Mouse (Mus musculus): ENCODE results near the gene Fam205c. TPM values are rescaled to one million over a fixed set of nuclear protein-coding genes. Genes with fewer than 3 reads are reported as not detected.
A peak's percentile ranks its signal among the peaks of the same experiment; 100 is the strongest.

Fam205c gene
- total RNA-seq (2014; rRNA removed) (not detected in 2 replicates), polyA plus RNA-seq (2015; fragmentation: Nextera tagmentation; extraction: Ambion mirVana) (4.7 TPM in 2 replicates)

DNA sequence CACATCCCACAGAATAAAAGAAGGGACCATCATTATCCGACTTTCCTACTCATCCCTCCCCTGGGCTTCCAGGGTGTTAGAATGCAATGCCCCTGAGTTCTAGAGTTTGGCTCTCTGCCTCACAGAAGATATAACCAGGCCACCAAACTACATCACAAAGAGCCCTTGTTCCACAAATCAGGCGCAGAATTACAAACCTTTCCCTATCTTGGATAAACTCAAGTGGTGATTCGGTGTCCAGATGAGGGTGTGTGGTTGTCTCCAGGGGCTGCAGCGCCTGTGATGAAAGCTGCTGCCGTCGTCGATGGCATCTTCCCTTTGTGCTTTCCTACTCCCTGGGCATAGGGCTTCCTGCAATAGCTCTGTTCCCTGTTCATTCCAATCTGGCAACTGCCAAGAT lies at the start of gene Fam205c:
Fam205c (minus strand) TSS at position 101 of the 400 bp plus-strand sequence.
- no peak for TF ChIP-seq CTCF (IDR thresholded peaks at IDR 0.05; ENCODE audit: low read depth)
- 79% methylated on average over 7 of the region's 7 CpGs for whole genome bisulfite sequencing
- H3K27ac ChIP-seq, result no peak within 1 kb of the TSS
- ATAC-seq, result no peak
- no peak within 1 kb of the TSS for H3K4me2 ChIP-seq (ENCODE audit: low read depth, low read length)
- no peak within 1 kb of the TSS for H3K4me3 ChIP-seq (ENCODE audit: low read length)
- no peak within 1 kb of the TSS for H3K9ac ChIP-seq (replicated peaks; ENCODE audit: low read length)
- H3K36me3 ChIP-seq (ENCODE audit: insufficient read depth, low read length), result no peaks in the 10 kb centered on the region
- no peaks in the 10 kb centered on the region for H3K4me1 ChIP-seq (ENCODE audit: insufficient read depth, low read length)
- no peaks in the 10 kb centered on the region for H3K9me3 ChIP-seq (ENCODE audit: low read length)
- no peaks in the 10 kb centered on the region for H3K27me3 ChIP-seq (ENCODE audit: insufficient read depth, low read length)
- DNase-seq (ENCODE audit: low spot score), result no peak

DNA sequence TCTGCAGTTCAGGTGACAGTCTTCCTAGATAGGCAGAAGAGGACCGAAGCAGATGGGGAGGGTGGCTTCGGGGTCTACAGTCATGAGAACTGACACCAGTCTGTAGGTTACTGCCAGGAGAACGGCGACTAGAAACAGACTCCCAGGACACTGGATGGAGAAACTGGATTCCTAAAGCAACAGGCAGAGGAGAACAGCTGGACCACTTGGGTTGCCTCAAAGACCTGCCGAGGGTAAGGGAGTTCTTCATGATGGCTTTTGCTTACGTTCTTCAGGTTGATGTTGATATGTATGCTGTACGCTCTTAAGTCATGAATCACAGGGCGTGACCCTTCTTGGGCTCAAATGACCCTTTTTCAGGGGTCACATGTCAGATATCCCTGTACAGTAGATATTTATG lies 48.4 kb upstream of the Fam205c start:
- Histone ChIP-seq H3K4me2 (ENCODE audit: low read depth, low read length) (no peak overlapping the region), H3K9me3 (ENCODE audit: low read length) (no peaks in the 10 kb centered on the region), H3K36me3 (ENCODE audit: insufficient read depth, low read length) (no peaks in the 10 kb centered on the region), H3K9ac (replicated peaks; ENCODE audit: low read length) (no peak overlapping the region), H3K4me1 (ENCODE audit: insufficient read depth, low read length) (no peaks in the 10 kb centered on the region), H3K27me3 (ENCODE audit: insufficient read depth, low read length) (no peaks in the 10 kb centered on the region), H3K27ac (no peak overlapping the region), H3K4me3 (ENCODE audit: low read length) (no peak overlapping the region)
- no peak for TF ChIP-seq CTCF (IDR thresholded peaks at IDR 0.05; ENCODE audit: low read depth)
- DNase-seq (ENCODE audit: low spot score) (no peak), ATAC-seq (no peak)
- WGBS, result 87% methylated on average over 8 of the region's 8 CpGs

DNA sequence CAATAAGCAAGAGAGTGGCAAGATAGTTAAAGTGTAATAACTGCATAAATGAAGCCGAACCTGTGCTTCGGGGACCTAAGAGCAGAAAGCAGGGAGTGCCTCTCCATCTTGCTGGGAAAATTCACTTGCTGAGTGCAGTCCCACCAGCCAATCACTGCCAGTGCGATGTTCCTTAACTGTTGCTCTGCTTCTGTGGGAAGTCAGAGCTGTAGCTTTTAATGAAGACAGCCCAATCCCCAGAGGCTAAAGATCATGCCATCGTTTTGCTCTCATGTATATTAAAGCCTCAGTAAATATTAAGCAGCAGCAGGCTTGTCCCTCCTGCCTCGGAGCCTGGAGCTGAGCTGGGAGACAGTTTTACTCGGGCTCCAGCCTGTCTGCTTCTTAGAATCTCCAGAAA lies 48.0 kb upstream of the Fam205c start:
- no peak for TF ChIP-seq CTCF (IDR thresholded peaks at IDR 0.05; ENCODE audit: low read depth)
- Histone ChIP-seq H3K4me2 (ENCODE audit: low read depth, low read length) (no peak overlapping the region), H3K27ac (no peak overlapping the region)

DNA sequence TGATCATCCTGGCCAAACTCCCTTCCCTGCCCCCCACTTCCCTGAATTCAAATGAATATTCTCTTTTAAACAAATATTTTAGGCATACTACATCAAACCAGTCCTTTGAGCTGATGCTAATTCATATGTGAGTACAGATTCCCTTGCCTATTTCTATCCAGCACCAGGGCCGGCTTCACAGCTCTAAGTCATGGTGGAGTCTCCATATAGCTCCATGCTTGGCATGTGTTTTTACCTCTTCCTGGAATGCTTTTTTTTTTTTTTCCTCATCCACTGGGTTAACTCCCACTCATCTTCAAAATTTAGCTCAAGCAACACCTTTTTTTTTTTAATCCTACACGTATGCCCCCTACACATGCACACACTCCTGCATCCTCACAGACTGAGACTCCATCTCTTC lies 47.5 kb upstream of the Fam205c start:
- no peak for ATAC-seq
- no peak overlapping the region for H3K4me2 ChIP-seq (ENCODE audit: low read depth, low read length)

More for the DNA sequence above, 48.0 kb upstream of the Fam205c start:
- no peaks in the 10 kb centered on the region for H3K9me3 ChIP-seq (ENCODE audit: low read length)
- no peak overlapping the region for H3K4me3 ChIP-seq (ENCODE audit: low read length)
- H3K9ac ChIP-seq (replicated peaks; ENCODE audit: low read length), result no peak overlapping the region
- 62% methylated on average over 6 of the region's 6 CpGs for WGBS
- H3K27me3 ChIP-seq (ENCODE audit: insufficient read depth, low read length), result no peaks in the 10 kb centered on the region
- no peaks in the 10 kb centered on the region for H3K36me3 ChIP-seq (ENCODE audit: insufficient read depth, low read length)
- ATAC-seq (0 out of 2 replicates have a peak, but pooled peaks have one; percentile 13), DNase-seq (ENCODE audit: low spot score) (peak; percentile 42)
- H3K4me1 ChIP-seq (ENCODE audit: insufficient read depth, low read length), result no peaks in the 10 kb centered on the region

DNA sequence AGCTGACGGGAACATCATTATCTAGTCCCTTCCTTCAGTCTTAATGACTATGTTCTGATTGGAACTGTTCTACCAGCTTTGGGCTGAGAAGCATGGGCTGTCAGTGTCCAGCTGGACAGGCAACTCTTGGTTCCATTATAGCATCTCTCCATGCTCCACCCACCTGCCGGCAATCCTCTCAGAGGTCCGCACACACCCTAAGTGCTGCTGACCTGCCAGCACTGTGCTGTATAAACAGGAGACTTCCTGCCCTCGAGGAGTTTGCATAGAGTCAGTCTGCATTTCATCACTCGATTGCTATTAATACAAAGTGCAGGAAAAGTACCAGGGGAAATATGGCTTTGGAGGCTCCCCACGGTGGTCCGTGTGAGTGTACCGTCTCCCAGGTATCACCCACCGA lies 46.7 kb upstream of the Fam205c start:
- ATAC-seq (no peak), DNase-seq (ENCODE audit: low spot score) (no peak)
- Histone ChIP-seq H3K9me3 (ENCODE audit: low read length) (no peaks in the 10 kb centered on the region), H3K27me3 (ENCODE audit: insufficient read depth, low read length) (no peaks in the 10 kb centered on the region), H3K27ac (no peak overlapping the region), H3K36me3 (ENCODE audit: insufficient read depth, low read length) (no peaks in the 10 kb centered on the region), H3K4me2 (ENCODE audit: low read depth, low read length) (no peak overlapping the region), H3K4me3 (ENCODE audit: low read length) (no peak overlapping the region), H3K4me1 (ENCODE audit: insufficient read depth, low read length) (no peaks in the 10 kb centered on the region), H3K9ac (replicated peaks; ENCODE audit: low read length) (no peak overlapping the region)
- 77% methylated on average over 9 of the region's 9 CpGs for WGBS
- TF ChIP-seq CTCF (IDR thresholded peaks at IDR 0.05; ENCODE audit: low read depth), result no peak

More for the DNA sequence above, 47.5 kb upstream of the Fam205c start:
- Histone ChIP-seq H3K27ac (no peak overlapping the region), H3K9me3 (ENCODE audit: low read length) (no peaks in the 10 kb centered on the region), H3K4me1 (ENCODE audit: insufficient read depth, low read length) (no peaks in the 10 kb centered on the region), H3K9ac (replicated peaks; ENCODE audit: low read length) (no peak overlapping the region), H3K36me3 (ENCODE audit: insufficient read depth, low read length) (no peaks in the 10 kb centered on the region), H3K27me3 (ENCODE audit: insufficient read depth, low read length) (no peaks in the 10 kb centered on the region), H3K4me3 (ENCODE audit: low read length) (no peak overlapping the region)
- TF ChIP-seq CTCF (IDR thresholded peaks at IDR 0.05; ENCODE audit: low read depth), result no peak
- no peak for DNase-seq (ENCODE audit: low spot score)
- WGBS, result 67% methylated on average over 2 of the region's 2 CpGs

DNA sequence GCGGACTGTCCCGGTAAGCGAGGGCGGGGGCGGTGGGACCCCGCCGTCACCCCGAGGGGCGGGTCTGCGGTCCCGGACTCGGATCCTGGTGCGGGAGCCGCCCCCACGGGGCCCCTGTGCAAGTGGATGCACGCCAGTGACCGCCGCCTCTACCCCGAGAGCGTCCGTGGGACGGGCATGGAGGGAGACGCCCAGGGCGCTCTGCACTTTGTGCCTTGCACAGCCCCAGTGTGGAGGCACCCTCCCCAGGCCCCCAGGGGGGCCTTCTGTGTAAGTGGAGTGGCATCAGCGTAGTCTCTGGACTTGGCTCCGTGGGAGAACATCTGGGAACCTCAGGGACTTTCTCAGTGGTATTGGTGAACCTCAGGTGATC lies 43.4 kb upstream of the Fam205c start:
- no peaks in the 10 kb centered on the region for H3K36me3 ChIP-seq (ENCODE audit: insufficient read depth, low read length)
- H3K27me3 ChIP-seq (ENCODE audit: insufficient read depth, low read length), result no peaks in the 10 kb centered on the region
- peak overlapping the region; percentile 80 for H3K9ac ChIP-seq (replicated peaks; ENCODE audit: low read length)
- peak overlapping the region; percentile 79 for H3K27ac ChIP-seq
- peak overlapping the region; percentile 84 for H3K4me2 ChIP-seq (ENCODE audit: low read depth, low read length)
- no peak for TF ChIP-seq CTCF (IDR thresholded peaks at IDR 0.05; ENCODE audit: low read depth)
- ATAC-seq (peak; percentile 62), DNase-seq (ENCODE audit: low spot score) (peak; percentile 10)
- peak overlapping the region; percentile 66 for H3K4me3 ChIP-seq (ENCODE audit: low read length)
- no peaks in the 10 kb centered on the region for H3K4me1 ChIP-seq (ENCODE audit: insufficient read depth, low read length)
- 3% methylated on average over 20 of the region's 26 CpGs for WGBS
- H3K9me3 ChIP-seq (ENCODE audit: low read length), result no peaks in the 10 kb centered on the region

DNA sequence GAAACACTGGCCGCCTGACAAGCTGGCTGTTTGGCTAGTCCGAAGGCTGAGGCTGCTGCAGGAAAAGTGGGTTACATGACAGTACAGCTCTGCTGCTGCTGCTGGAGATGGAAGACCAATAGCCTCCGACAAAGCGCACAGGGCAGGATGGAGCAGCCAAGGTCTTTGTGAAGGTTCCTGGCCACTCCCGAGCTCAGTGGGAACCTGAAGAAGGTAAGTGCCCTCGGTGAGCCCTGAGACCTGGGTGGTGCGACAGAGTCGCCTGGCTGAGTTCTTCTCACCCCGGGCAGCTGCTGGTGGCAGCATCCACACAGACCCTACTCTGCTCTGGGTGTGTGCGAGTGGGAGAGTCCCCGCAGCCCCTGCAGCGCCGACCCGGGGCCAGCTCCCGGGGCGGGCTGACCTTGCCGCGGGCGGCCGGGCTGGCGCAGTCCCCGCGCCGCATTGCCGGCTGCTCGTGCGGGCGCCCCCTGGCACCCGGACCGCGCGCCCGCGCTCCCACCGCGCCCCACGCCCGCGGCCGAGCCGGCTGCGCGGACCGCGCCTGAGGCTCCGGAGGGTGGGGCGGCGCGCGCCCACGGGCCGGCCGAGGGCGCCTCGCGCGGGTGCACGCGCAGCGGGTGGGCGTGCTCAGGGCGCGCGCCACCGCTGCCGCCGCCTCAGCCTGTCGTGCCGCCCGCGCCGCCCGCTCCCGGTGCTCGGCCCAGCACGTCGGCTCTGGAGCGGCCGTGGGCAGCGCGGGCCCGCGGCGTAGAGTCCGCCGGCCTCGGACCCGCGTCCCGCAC lies 42.8 kb upstream of the Fam205c start, which contains the start of gene Phf24:
Phf24 (plus strand) TSS at position 44 of the 785 bp plus-strand sequence.
- 2% methylated on average over 63 of the region's 90 CpGs for WGBS
- Histone ChIP-seq H3K27ac (peak within 1 kb of the TSS; percentile 79), H3K9me3 (ENCODE audit: low read length) (no peaks in the 10 kb centered on the region), H3K9ac (replicated peaks; ENCODE audit: low read length) (peak within 1 kb of the TSS; percentile 80), H3K27me3 (ENCODE audit: insufficient read depth, low read length) (no peaks in the 10 kb centered on the region), H3K4me3 (ENCODE audit: low read length) (peak within 1 kb of the TSS; percentile 66), H3K36me3 (ENCODE audit: insufficient read depth, low read length) (no peaks in the 10 kb centered on the region), H3K4me1 (ENCODE audit: insufficient read depth, low read length) (no peaks in the 10 kb centered on the region), H3K4me2 (ENCODE audit: low read depth, low read length) (peak within 1 kb of the TSS; percentile 84)
- peak; percentile 88 for DNase-seq (ENCODE audit: low spot score)
- ATAC-seq, result peak; percentile 85
- no peak for TF ChIP-seq CTCF (IDR thresholded peaks at IDR 0.05; ENCODE audit: low read depth)
